ENCODE assay signal across 7 mouse cellular contexts in the genomic region with DNA sequence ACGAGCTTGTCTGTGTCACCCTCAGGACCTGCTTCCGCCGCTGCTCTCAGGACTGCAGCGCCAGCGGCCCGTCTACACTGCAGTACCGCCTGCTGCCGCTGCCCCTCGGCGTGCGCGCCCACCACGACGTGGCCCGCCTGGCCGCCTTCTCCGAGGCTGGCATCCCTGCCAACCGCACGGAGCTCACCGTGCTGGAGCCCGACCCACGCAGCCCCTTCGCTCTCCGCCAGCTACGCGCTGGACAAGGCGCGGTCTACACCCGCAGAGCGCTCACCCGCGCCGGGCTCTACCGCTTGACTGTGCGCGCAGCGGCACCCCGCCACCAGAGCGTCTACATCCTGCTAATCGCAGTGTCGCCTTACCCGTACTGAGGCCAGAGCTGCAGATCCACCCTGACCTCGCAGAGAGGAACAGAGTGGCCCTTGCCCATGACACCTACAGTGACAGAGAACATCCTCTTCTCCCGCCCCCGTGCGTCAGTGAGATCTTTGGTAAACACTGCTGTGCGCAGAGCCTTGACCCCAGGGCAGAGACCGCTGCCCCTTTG. TPM values are rescaled to one million over a fixed set of nuclear protein-coding genes. Genes with fewer than 3 reads are reported as not detected.
DNase-seq lines count a peak whose midpoint lies in the region; ATAC-seq and TF ChIP-seq lines count a peak whose summit lies in the region.

No protein-coding gene starts in this region.

- peak; percentile 31 for DNase-seq in right cerebral cortex, postnatal 25 days
- no peak for DNase-seq in right cerebral cortex, postnatal 36 days (ENCODE audit: low spot score in 2 of 2)
- DNase-seq in embryo, embryonic 9.5 days (ENCODE audit: extremely low spot score) = peak; percentile 63
- peak; percentile 97 for DNase-seq in liver, adult 2 months (ENCODE audit: extremely low read depth, low read depth, low spot score)
- peak; percentile 75 for DNase-seq in thymus, postnatal 0 days (ENCODE audit: low spot score)

- peak overlapping the region; percentile 68 for H3K9ac ChIP-seq in hindbrain, embryonic 16.5 days (ENCODE audit: low read depth, low read length)
- peak overlapping the region; percentile 95 for H3K9ac ChIP-seq in liver, adult 2 months (ENCODE audit: low read depth, low read length)

- peaks cover 6% of the 10 kb centered on the region; the same call in 1 of the 2 replicates for H3K4me1 ChIP-seq in hindbrain, embryonic 16.5 days (ENCODE audit: control insufficient read depth, insufficient read depth, low read depth, low read length)
- H3K4me1 ChIP-seq in liver, adult 2 months (ENCODE audit: control insufficient read depth, insufficient read depth, low read length) = peaks cover 29% of the 10 kb centered on the region

- no peak overlapping the region for H3K27ac ChIP-seq in hindbrain, embryonic 16.5 days (ENCODE audit: low read depth, low read length)
- H3K27ac ChIP-seq in liver, adult 2 months (replicated peaks; ENCODE audit: insufficient read depth, low read depth, low read length) = peak overlapping the region; percentile 93

- H3K9me3 ChIP-seq in hindbrain, embryonic 16.5 days (ENCODE audit: control insufficient read depth, low read length) = no peaks in the 10 kb centered on the region

- peak; percentile 55 for TF ChIP-seq CTCF in liver, adult 2 months (IDR thresholded peaks at IDR 0.05; ENCODE audit: low read depth, low read length)

- peaks cover 21% of the 10 kb centered on the region for H3K27me3 ChIP-seq in hindbrain, embryonic 16.5 days (replicated peaks; ENCODE audit: control insufficient read depth, insufficient read depth, low read length)
- no peaks in the 10 kb centered on the region for H3K27me3 ChIP-seq in liver, adult 2 months (ENCODE audit: control insufficient read depth, insufficient read depth, low read length)

- H3K36me3 ChIP-seq in hindbrain, embryonic 16.5 days (ENCODE audit: control insufficient read depth, insufficient read depth, low read length) = no peaks in the 10 kb centered on the region
- no peaks in the 10 kb centered on the region for H3K36me3 ChIP-seq in liver, adult 2 months (ENCODE audit: control insufficient read depth, insufficient read depth, low read length)

- no peaks in the 10 kb centered on the region for H3K79me2 ChIP-seq in liver, adult 2 months (ENCODE audit: control insufficient read depth, insufficient read depth, low read length)

- peak overlapping the region; percentile 74 for H3K4me2 ChIP-seq in hindbrain, embryonic 16.5 days (ENCODE audit: low read length)

- TF ChIP-seq POLR2A in liver, adult 2 months (IDR thresholded peaks at IDR 0.05; ENCODE audit: extremely low read depth, insufficient read depth, low read length) = peak; percentile 89

- peak overlapping the region; percentile 48 for H3K4me3 ChIP-seq in hindbrain, embryonic 16.5 days (ENCODE audit: low read length)
- H3K4me3 ChIP-seq in liver, adult 2 months (ENCODE audit: insufficient read depth, low read depth, low read length) = peak overlapping the region; percentile 77

- peak; percentile 52 for ATAC-seq in hindbrain, embryonic 16.5 days
- peak; percentile 59 for ATAC-seq in monocyte, adult 5-6 weeks (replicated peaks; ENCODE audit: insufficient number of reproducible peaks, low FRiP score, low TSS enrichment, poor library complexity, severe bottlenecking)

- under 1% methylated on average over 46 of the region's 48 CpGs for WGBS in hindbrain, embryonic 16.5 days
- WGBS in liver, adult 2 months = under 1% methylated on average over 46 of the region's 48 CpGs

RNA-seq across cellular contexts. Expression of a gene that starts 9.9 kb away (rescaled TPM):
- 13.0 and 16.1 TPM in 2 replicates for polyA plus RNA-seq in hindbrain, embryonic 16.5 days (2015; fragmentation: Nextera tagmentation; extraction: Ambion mirVana)
- total RNA-seq in liver, adult 2 months (2014; rRNA removed) = 3,064 and 4,344 TPM in 2 replicates
- 3,470 and 3,993 TPM in 2 replicates for polyA plus RNA-seq in liver, adult 2 months (2012; rRNA removed)
- 13.5 to 30.9 TPM (median 19.7 TPM) in 3 replicates for total RNA-seq in monocyte, adult 5-6 weeks (2017)
- 23.9 and 24.1 TPM in 2 replicates for polyA plus RNA-seq in thymus, postnatal 0 days (2015; fragmentation: Nextera tagmentation; extraction: Ambion mirVana)

Comparison
In these comparisons a context has a peak if more than half of its experiments do, and no peak if none do; other contexts are left out.
1. DNase-seq: peak in right cerebral cortex, postnatal 25 days (single experiment), embryo, embryonic 9.5 days (single experiment), liver, adult 2 months (single experiment) and thymus, postnatal 0 days (single experiment); none in right cerebral cortex, postnatal 36 days (0 of 2).
2. RNA of a gene that starts 9.9 kb away (polyA plus RNA-seq): 3,470 to 3,993 TPM in liver, adult 2 months; 23.9 to 24.1 TPM in thymus, postnatal 0 days and 13.0 to 16.1 TPM in hindbrain, embryonic 16.5 days; every median in the first group is over 100 times any median in the second.